Mouse (Mus musculus) megakaryocyte, embryonic 14.5 days (primary cell): ENCODE results near the gene Rcan2. TPM values are rescaled to one million over a fixed set of nuclear protein-coding genes. Genes with fewer than 3 reads are reported as not detected.

Experiments used
- H3K27me3 ChIP-seq: replicated peaks from 2 replicates; pipeline ENCODE3; 2012; ENCODE audit warnings: inconsistent platforms
- H3K36me3 ChIP-seq: replicated peaks from 2 replicates; pipeline ENCODE3; 2012; ENCODE audit warnings: low read length, inconsistent platforms, mixed read lengths
- H3K4me1 ChIP-seq: 2 replicates; pipeline ENCODE4 v1.6.1; 2012; ENCODE audit warnings: inconsistent platforms
- H3K4me3 ChIP-seq: replicated peaks from 2 replicates; pipeline ENCODE3; 2012; ENCODE audit warnings: moderate library complexity, mild to moderate bottlenecking, inconsistent platforms
- H3K9me3 ChIP-seq: 2 replicates; pipeline ENCODE4 v1.6.1; 2012; ENCODE audit warnings: inconsistent platforms
- FLI1 ChIP-seq: IDR thresholded peaks from 2 replicates; pipeline ENCODE4 v1.6.1; 2012; ENCODE audit warnings: low read length, inconsistent platforms, mixed read lengths
- GATA1 ChIP-seq: IDR thresholded peaks from 3 replicates; pipeline ENCODE4 v1.6.1; 2012; ENCODE audit warnings: mixed read lengths, low read length, inconsistent platforms, borderline replicate concordance
- polyA plus RNA-seq: library from polyadenylated mRNA; stranded (reverse); fragments of >175 nt; gene quantifications from 2 replicates; pipeline ENCODE4 v1.2.3, GENCODE M21; 2012; ENCODE audit warnings: low replicate concordance; ENCODE audit not compliant: insufficient read depth

The Rcan2 gene
- polyA plus RNA-seq, 1 experiment, result 0.10 TPM

DNA sequence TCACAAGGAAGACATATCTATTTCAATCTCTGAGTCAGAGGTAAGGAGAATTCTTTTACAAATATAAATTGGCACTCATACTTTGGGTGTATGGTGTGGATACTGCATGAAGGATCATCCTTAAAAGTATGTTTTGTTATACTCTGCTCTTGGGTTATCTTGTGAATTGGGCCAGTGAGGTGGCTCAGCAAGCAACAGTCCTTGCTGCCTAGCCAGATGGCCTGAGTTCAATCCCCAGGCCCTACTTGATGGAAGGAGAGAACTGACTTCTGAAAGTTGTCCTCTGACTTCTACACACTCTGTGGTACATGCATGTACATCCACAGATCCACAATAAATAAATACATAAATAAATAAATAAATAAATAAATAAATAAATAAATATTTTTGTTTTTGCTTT is 225.6 kb downstream of the Rcan2 start:
- H3K27me3 ChIP-seq, result no peaks in the 10 kb centered on the region
- H3K4me1 ChIP-seq, result no peaks in the 10 kb centered on the region
- H3K9me3 ChIP-seq, result no peaks in the 10 kb centered on the region
- no peak for TF ChIP-seq GATA1
- H3K36me3 ChIP-seq, result no peaks in the 10 kb centered on the region
- no peak overlapping the region for H3K4me3 ChIP-seq

DNA sequence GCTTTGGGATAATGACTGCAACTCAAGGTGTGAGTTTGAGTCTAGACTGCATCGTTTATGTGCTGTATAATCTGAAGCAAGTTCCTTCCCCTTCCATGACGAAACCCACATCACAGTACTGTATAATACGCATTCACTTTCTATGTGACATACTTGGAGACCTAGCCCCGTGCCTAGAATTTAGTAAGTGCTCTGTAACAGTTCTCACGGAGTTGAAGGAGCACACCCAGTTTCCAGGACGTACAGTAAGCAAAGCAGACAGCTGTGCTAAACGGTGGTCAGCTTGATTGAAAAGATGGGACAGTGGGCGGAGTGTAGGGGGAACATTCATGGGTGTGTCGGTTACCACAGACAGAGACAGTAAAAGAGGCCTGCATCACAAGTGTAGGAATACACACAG is 226.2 kb downstream of the Rcan2 start:
- no peak overlapping the region for H3K4me3 ChIP-seq
- H3K4me1 ChIP-seq, result no peaks in the 10 kb centered on the region
- no peaks in the 10 kb centered on the region for H3K27me3 ChIP-seq
- TF ChIP-seq FLI1 (no peak), GATA1 (no peak)
- H3K9me3 ChIP-seq, result no peaks in the 10 kb centered on the region
- no peaks in the 10 kb centered on the region for H3K36me3 ChIP-seq

DNA sequence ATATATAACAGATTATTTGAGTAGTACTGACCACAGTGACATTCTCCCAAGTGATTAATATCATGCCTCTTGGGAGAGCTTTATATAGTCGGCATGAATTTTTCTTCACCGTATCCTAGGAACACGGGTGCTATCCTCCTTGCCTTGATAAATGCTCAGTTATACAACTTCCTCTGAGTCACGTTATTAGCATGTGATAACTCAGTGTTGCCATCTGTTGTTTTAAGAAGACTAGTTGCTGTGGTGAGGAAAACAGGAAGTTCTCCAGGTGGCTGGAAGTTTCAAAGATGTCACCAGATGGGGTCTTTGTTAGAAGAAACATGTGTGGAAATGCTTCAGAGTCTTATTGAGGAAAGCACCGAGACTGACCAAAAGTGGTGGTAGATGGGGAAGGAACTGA is 228.5 kb downstream of the Rcan2 start:
- Histone ChIP-seq H3K4me3 (no peak overlapping the region), H3K27me3 (peaks cover 3% of the 10 kb centered on the region), H3K36me3 (no peaks in the 10 kb centered on the region), H3K9me3 (0 out of 2 replicates have a peak, but pooled peaks cover 6% of the 10 kb centered on the region), H3K4me1 (no peaks in the 10 kb centered on the region)
- TF ChIP-seq FLI1 (no peak), GATA1 (no peak)

DNA sequence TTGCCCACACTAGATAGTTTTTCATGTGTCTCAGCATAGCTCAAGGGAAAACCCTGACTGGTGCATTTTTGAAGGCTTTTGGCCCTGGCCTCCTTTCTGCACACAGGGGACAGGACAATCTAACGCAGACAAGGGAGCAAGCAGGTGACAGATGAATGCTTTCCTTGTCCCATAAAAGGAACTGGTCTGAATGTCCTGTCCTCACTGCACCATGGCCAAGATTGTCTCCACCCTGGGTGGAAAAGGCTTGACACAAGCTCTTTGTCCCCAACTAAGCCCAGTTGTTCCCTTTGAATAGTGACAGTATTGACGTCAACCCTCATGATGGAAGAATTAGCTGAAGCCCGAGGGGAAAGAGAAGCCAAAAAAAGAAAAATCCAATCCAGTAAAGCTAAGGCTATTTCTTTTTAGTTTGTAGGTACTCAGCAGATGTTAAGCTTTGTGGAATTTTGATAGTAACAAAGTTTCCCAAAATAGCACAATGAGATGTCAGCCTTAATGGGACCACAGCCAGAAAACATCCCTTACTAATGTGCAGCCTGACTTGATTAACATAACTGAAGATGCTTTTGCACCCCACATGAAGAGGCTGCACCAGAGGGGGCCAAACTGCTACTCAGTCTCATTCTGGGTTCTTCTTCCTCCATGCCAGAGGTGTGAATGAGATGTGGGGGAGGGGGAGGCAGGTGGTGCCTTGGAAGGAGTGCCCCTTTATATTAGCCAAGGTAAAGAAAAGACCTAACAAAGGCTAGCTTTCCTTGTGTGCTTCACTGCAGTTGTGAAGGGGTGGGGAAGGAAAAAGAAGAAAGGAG is 229.8 kb downstream of the Rcan2 start:
- 0 out of 2 replicates have a peak, but pooled peaks cover 6% of the 10 kb centered on the region for H3K9me3 ChIP-seq
- TF ChIP-seq FLI1 (no peak), GATA1 (no peak)
- H3K4me1 ChIP-seq, result no peaks in the 10 kb centered on the region
- no peaks in the 10 kb centered on the region for H3K36me3 ChIP-seq
- peaks cover 3% of the 10 kb centered on the region for H3K27me3 ChIP-seq
- no peak overlapping the region for H3K4me3 ChIP-seq

DNA sequence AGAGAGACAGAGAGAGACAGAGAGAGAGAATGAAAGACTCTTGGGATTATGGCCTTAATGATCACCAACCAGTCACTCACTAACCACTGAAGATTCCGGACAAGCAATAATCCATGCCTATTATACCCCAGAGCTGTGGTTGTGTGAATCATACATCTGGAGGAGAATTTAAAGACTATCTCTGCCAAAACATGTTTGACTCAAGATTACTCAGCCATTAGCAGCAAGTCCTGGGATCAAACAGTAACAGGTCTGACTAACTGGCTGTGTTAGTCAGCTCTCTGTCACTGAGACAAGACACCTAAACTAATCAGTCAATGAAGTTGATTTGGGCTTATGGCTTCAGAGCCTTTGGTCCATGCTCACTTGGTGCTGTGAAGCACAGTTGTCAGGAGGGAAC is 233.9 kb downstream of the Rcan2 start:
- Histone ChIP-seq H3K27me3 (peaks cover 3% of the 10 kb centered on the region), H3K4me3 (no peak overlapping the region), H3K9me3 (0 out of 2 replicates have a peak, but pooled peaks cover 6% of the 10 kb centered on the region), H3K4me1 (no peaks in the 10 kb centered on the region), H3K36me3 (no peaks in the 10 kb centered on the region)
- TF ChIP-seq FLI1, result no peak
- no peak for TF ChIP-seq GATA1

DNA sequence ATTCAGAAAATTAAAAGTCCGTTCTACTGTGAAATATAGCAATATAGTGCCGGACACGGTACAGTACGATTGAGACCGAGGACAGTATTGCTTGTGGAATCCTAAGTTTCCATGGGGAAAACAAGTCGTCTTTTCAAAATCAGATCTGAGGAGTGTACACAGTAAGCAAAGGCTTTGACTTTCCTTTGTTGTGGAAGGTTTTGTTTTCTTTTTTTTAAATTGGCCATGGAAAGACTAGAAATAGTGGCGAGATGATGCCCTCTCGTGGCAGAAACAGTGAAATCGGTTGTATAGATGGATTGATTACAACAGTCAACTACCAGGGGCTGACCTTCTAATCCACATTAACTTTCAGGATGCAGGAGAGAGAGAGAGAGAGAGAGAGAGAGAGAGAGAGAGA is 237.5 kb downstream of the Rcan2 start:
- no peaks in the 10 kb centered on the region for H3K36me3 ChIP-seq
- H3K4me1 ChIP-seq, result no peaks in the 10 kb centered on the region
- H3K4me3 ChIP-seq, result no peak overlapping the region
- H3K9me3 ChIP-seq, result 0 out of 2 replicates have a peak, but pooled peaks cover 6% of the 10 kb centered on the region
- TF ChIP-seq FLI1, result no peak
- no peak for TF ChIP-seq GATA1
- no peaks in the 10 kb centered on the region for H3K27me3 ChIP-seq

DNA sequence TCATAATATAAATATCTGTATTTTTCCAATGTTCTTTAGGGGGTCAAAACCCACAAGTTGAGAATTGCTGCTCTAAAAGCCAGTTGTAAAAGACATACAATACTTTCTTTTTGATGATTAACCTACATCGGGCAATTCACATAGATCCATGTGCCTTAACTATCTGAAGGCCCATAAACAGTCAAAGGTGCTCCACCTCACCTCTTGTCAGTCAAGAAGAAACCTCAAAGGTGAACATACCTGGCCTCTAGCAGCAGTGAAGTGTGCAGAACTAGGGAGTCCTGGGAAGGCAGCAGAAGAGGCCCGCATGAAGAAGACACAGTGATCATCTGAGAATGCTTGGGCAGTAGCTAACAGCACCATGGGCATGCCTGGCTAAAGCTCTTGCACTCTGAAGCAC is 239.3 kb downstream of the Rcan2 start:
- no peaks in the 10 kb centered on the region for H3K9me3 ChIP-seq
- H3K4me3 ChIP-seq, result no peak overlapping the region
- no peaks in the 10 kb centered on the region for H3K4me1 ChIP-seq
- peaks cover 2% of the 10 kb centered on the region for H3K27me3 ChIP-seq
- no peaks in the 10 kb centered on the region for H3K36me3 ChIP-seq
- TF ChIP-seq GATA1 (no peak), FLI1 (no peak)

DNA sequence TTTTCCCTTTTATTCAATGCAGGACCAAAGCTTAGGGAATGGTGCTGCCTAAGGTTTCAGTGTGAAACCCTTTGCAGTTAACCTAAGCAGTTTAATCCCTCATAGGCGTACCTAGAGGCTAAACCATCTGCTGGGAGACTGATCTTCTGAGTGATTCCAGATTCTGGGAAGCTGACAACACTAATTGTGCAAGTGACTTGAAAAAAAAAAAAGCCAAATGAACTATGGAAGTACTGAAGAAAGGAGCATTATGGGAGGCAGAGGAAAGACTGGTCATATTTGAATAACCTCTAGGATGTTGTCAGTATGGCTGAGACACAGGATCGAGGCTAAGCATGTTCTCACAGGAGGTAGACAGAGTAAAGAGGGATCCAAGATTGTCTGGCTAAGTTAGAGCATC is 241.2 kb downstream of the Rcan2 start:
- no peaks in the 10 kb centered on the region for H3K4me1 ChIP-seq
- no peaks in the 10 kb centered on the region for H3K36me3 ChIP-seq
- TF ChIP-seq FLI1 (no peak), GATA1 (no peak)
- H3K27me3 ChIP-seq, result peaks cover 4% of the 10 kb centered on the region
- 0 out of 2 replicates have a peak, but pooled peaks cover 5% of the 10 kb centered on the region for H3K9me3 ChIP-seq
- H3K4me3 ChIP-seq, result no peak overlapping the region

DNA sequence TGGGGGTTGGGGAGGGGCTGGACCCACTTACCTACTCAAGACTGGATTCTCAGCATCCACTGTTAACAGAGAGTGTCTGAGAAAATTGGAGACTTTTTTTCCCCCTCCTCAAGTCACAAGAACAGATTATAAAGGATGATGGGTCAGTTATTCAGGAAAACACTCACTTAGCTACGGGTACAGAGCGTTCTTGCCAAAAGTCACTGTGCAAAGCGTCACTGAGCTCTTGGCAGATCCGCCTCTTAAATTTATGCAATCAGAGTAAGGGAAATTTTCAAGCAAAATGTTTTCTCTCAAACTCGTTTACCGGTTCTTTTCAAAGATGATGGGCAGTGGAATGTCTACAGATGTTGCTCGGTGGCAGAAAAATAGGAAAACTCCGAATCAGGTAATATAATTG is 241.7 kb downstream of the Rcan2 start:
- H3K27me3 ChIP-seq, result peaks cover 4% of the 10 kb centered on the region

DNA sequence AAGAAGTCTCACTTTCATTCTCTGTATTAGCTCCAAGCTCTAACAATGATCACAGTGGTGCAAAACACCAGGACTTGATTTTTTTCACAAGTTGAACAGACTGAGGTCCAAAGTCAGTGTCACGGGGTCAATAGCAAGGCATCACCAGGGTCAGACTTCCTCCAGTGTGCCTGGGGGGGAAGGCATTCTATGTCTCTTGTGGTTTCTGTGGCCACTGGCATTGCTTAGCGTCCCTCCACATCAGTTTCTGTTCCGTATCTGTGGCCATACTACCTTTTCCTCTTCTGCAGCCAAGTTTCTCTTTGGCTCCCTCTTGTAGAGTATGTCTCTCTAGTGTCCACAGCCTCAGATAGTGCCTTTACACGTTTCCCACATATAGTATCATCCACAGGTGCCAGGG is 252.3 kb downstream of the Rcan2 start:
- TF ChIP-seq FLI1 (no peak), GATA1 (no peak)
- Histone ChIP-seq H3K4me1 (peaks cover 5% of the 10 kb centered on the region), H3K36me3 (no peaks in the 10 kb centered on the region), H3K9me3 (no peaks in the 10 kb centered on the region), H3K4me3 (peak overlapping the region; percentile 71), H3K27me3 (peaks cover 9% of the 10 kb centered on the region)

More for the DNA sequence above, 241.7 kb downstream of the Rcan2 start:
- Histone ChIP-seq H3K4me3 (no peak overlapping the region), H3K9me3 (0 out of 2 replicates have a peak, but pooled peaks cover 5% of the 10 kb centered on the region), H3K36me3 (no peaks in the 10 kb centered on the region), H3K4me1 (no peaks in the 10 kb centered on the region)
- TF ChIP-seq GATA1 (no peak), FLI1 (no peak)

DNA sequence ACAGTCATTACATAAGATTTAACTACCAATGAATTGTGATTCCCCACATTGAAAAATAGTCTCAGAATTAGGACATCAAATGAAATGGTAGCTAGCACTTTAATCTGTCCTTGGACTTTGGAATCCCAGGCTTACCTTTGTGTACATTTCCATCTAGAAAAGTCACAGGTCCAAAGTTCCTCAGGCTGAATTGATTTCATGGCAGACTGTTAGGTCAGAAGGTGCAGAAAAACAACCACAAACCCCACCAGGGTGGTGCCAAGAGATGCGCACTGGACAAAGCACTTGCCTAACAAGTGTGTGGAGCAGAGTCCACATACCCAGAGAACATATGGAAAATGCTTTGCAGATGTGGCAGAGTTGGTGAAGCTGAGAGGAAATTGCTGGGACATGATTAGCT is 256.0 kb downstream of the Rcan2 start:
- H3K27me3 ChIP-seq, result peaks cover 9% of the 10 kb centered on the region
- H3K9me3 ChIP-seq, result peaks cover 12% of the 10 kb centered on the region

More for the DNA sequence above, 256.0 kb downstream of the Rcan2 start:
- no peak overlapping the region for H3K4me3 ChIP-seq
- no peak for TF ChIP-seq FLI1
- TF ChIP-seq GATA1, result no peak
- no peaks in the 10 kb centered on the region for H3K36me3 ChIP-seq
- peaks cover 5% of the 10 kb centered on the region for H3K4me1 ChIP-seq
